Mouse (Mus musculus) hindbrain, embryonic 12.5 days (tissue): Measurements from ENCODE around the gene Smad1. TPM values are rescaled to one million over a fixed set of nuclear protein-coding genes. Genes with fewer than 3 reads are reported as not detected.

Source experiments
- ATAC-seq: fragments of 200-750 bp; cut with Nextera tagmentation; 2 replicates; pipeline ENCODE4 v1.8.0; 2017; ENCODE audit warnings: moderate TSS enrichment; ENCODE audit not compliant: low FRiP score
- H3K27ac ChIP-seq: fragments of 300-500 bp; sonication (generic); 2 replicates; pipeline ENCODE4 v1.5.1; 2016; ENCODE audit warnings: mild to moderate bottlenecking
- H3K27me3 ChIP-seq: fragments of 300-500 bp; sonication (generic); 2 replicates; pipeline ENCODE4 v1.6.1; 2016; ENCODE audit warnings: mild to moderate bottlenecking
- H3K36me3 ChIP-seq: fragments of 300-500 bp; sonication (generic); 2 replicates; pipeline ENCODE4 v1.6.1; 2016; ENCODE audit warnings: mild to moderate bottlenecking
- H3K4me1 ChIP-seq: fragments of 300-500 bp; sonication (generic); 2 replicates; pipeline ENCODE4 v1.6.1; 2016
- H3K4me2 ChIP-seq: fragments of 300-500 bp; sonication (generic); replicated peaks from 2 replicates; pipeline ENCODE4 v1.6.1; 2016; ENCODE audit warnings: mild to moderate bottlenecking
- H3K4me3 ChIP-seq: fragments of 300-500 bp; sonication (generic); 2 replicates; pipeline ENCODE4 v1.5.1; 2016; ENCODE audit warnings: mild to moderate bottlenecking
- H3K9ac ChIP-seq: fragments of 300-500 bp; sonication (generic); 2 replicates; pipeline ENCODE4 v1.6.1; 2016; ENCODE audit warnings: mild to moderate bottlenecking, moderate library complexity
- H3K9me3 ChIP-seq: fragments of 300-500 bp; sonication (generic); replicated peaks from 2 replicates; pipeline ENCODE4 v1.6.1; 2016; ENCODE audit warnings: mild to moderate bottlenecking
- WGBS: fragments of 180-500 bp; shearing (Covaris S2); methylation state at CpG from one replicate; pipeline ENCODE4 v1.1.7; 2016; 5-methylcytosine and 5-hydroxymethylcytosine counted together
- polyA plus RNA-seq: library from polyadenylated mRNA; unstranded; fragments of >200 nt; fragmentation: Nextera tagmentation; extraction: Ambion mirVana; gene quantifications from 2 replicates; pipeline ENCODE4 v1.2.1, GENCODE M21; 2016

Smad1 gene
- polyA plus RNA-seq, 1 experiment from 2014 or later: 76.9 TPM

GRCm38 (mm10) chr8:79323121-79323520 lies 76.2 kb downstream of the Smad1 start:
- 69% methylated on average over 7 of the region's 7 CpGs for WGBS

GRCm38 (mm10) chr8:79310801-79311200 lies 88.5 kb downstream of the Smad1 start:
- no peaks in the 10 kb centered on the region for H3K9me3 ChIP-seq
- H3K9ac ChIP-seq: no peak overlapping the region
- no peak overlapping the region for H3K4me3 ChIP-seq
- no peak for ATAC-seq
- no peak overlapping the region for H3K27ac ChIP-seq
- no peaks in the 10 kb centered on the region for H3K36me3 ChIP-seq
- H3K27me3 ChIP-seq: no peaks in the 10 kb centered on the region
- WGBS: 80% methylated on average over 2 of the region's 2 CpGs
- H3K4me2 ChIP-seq: no peak overlapping the region
- no peaks in the 10 kb centered on the region for H3K4me1 ChIP-seq

More at GRCm38 (mm10) chr8:79323121-79323520, 76.2 kb downstream of the Smad1 start:
- Histone ChIP-seq H3K36me3 (no peaks in the 10 kb centered on the region), H3K9ac (no peak overlapping the region), H3K27ac (no peak overlapping the region), H3K4me3 (no peak overlapping the region), H3K27me3 (no peaks in the 10 kb centered on the region), H3K4me2 (no peak overlapping the region), H3K9me3 (no peaks in the 10 kb centered on the region), H3K4me1 (0 out of 2 replicates have a peak, but pooled peaks cover 3% of the 10 kb centered on the region)
- no peak for ATAC-seq

- no peaks in the 10 kb centered on the region for H3K4me1 ChIP-seq
- H3K4me3 ChIP-seq: no peak overlapping the region
- H3K36me3 ChIP-seq: no peaks in the 10 kb centered on the region
- no peak overlapping the region for H3K27ac ChIP-seq
- ATAC-seq: no peak
- no peaks in the 10 kb centered on the region for H3K27me3 ChIP-seq
- no peak overlapping the region for H3K9ac ChIP-seq
- 70% methylated on average over 5 of the region's 5 CpGs for WGBS
- no peaks in the 10 kb centered on the region for H3K9me3 ChIP-seq
- no peak overlapping the region for H3K4me2 ChIP-seq
Observed at GRCm38 (mm10) chr8:79305941-79306340, 93.4 kb downstream of the Smad1 start.

- H3K27ac ChIP-seq: no peak overlapping the region
- no peak overlapping the region for H3K4me2 ChIP-seq
- H3K9ac ChIP-seq: no peak overlapping the region
- H3K9me3 ChIP-seq: no peaks in the 10 kb centered on the region
- no peaks in the 10 kb centered on the region for H3K27me3 ChIP-seq
- WGBS: 82% methylated on average over 3 of the region's 3 CpGs
- H3K4me1 ChIP-seq: peaks cover 3% of the 10 kb centered on the region; the same call in 1 of the 2 replicates
- H3K36me3 ChIP-seq: no peaks in the 10 kb centered on the region
- ATAC-seq: no peak
- H3K4me3 ChIP-seq: no peak overlapping the region
Observed at GRCm38 (mm10) chr8:79301548-79301947, 97.8 kb downstream of the Smad1 start.

GRCm38 (mm10) chr8:79299704-79300103 lies 99.6 kb downstream of the Smad1 start:
- H3K4me3 ChIP-seq: no peak overlapping the region
- no peaks in the 10 kb centered on the region for H3K9me3 ChIP-seq
- H3K4me1 ChIP-seq: peaks cover 9% of the 10 kb centered on the region
- no peak overlapping the region for H3K27ac ChIP-seq
- no peak for ATAC-seq
- no peaks in the 10 kb centered on the region for H3K27me3 ChIP-seq
- no peak overlapping the region for H3K4me2 ChIP-seq
- 87% methylated on average over 5 of the region's 5 CpGs for WGBS
- no peaks in the 10 kb centered on the region for H3K36me3 ChIP-seq
- H3K9ac ChIP-seq: no peak overlapping the region

GRCm38 (mm10) chr8:79297763-79298162 lies 101.6 kb downstream of the Smad1 start:
- H3K36me3 ChIP-seq: no peaks in the 10 kb centered on the region
- no peak overlapping the region for H3K9ac ChIP-seq

GRCm38 (mm10) chr8:79295276-79296105 lies 103.8 kb downstream of the Smad1 start:
- Histone ChIP-seq H3K27ac (peak overlapping the region; percentile 91), H3K9ac (peak overlapping the region; percentile 65), H3K36me3 (no peaks in the 10 kb centered on the region), H3K4me3 (peak overlapping the region; percentile 61), H3K27me3 (no peaks in the 10 kb centered on the region), H3K4me2 (peak overlapping the region; percentile 71), H3K9me3 (no peaks in the 10 kb centered on the region), H3K4me1 (peaks cover 22% of the 10 kb centered on the region)
- WGBS: 14% methylated on average over 18 of the region's 18 CpGs
- ATAC-seq: no peak; the same call in 1 of the 2 replicates

More at GRCm38 (mm10) chr8:79297763-79298162, 101.6 kb downstream of the Smad1 start:
- ATAC-seq: no peak
- 40% methylated on average over 3 of the region's 3 CpGs for WGBS
- Histone ChIP-seq H3K4me3 (no peak overlapping the region), H3K27ac (no peak overlapping the region), H3K9me3 (no peaks in the 10 kb centered on the region), H3K27me3 (no peaks in the 10 kb centered on the region), H3K4me2 (no peak overlapping the region), H3K4me1 (peaks cover 21% of the 10 kb centered on the region)

- H3K4me2 ChIP-seq: peak within 1 kb of the TSS; percentile 71
- 0% methylated on average over 73 of the region's 74 CpGs for WGBS
- H3K27ac ChIP-seq: peak within 1 kb of the TSS; percentile 91
- no peaks in the 10 kb centered on the region for H3K36me3 ChIP-seq
- H3K4me1 ChIP-seq: peaks cover 22% of the 10 kb centered on the region
- H3K4me3 ChIP-seq: peak within 1 kb of the TSS; percentile 61
- no peaks in the 10 kb centered on the region for H3K27me3 ChIP-seq
- H3K9ac ChIP-seq: peak within 1 kb of the TSS; percentile 65
- peak; percentile 99 for ATAC-seq
- H3K9me3 ChIP-seq: no peaks in the 10 kb centered on the region
Observed at GRCm38 (mm10) chr8:79294610-79295275, 104.6 kb downstream of the Smad1 start, which contains the start of gene Mmaa. Gene Mmaa, minus strand, starts transcription at chr8:79294937.

GRCm38 (mm10) chr8:79293841-79294240 lies 105.5 kb downstream of the Smad1 start:
- Histone ChIP-seq H3K27me3 (no peaks in the 10 kb centered on the region), H3K4me3 (peak overlapping the region; percentile 61), H3K4me1 (peaks cover 22% of the 10 kb centered on the region), H3K36me3 (no peaks in the 10 kb centered on the region), H3K4me2 (peak overlapping the region; percentile 71), H3K27ac (peak overlapping the region; percentile 91; the same call in 1 of the 2 replicates), H3K9me3 (no peaks in the 10 kb centered on the region), H3K9ac (peak overlapping the region; percentile 65)
- ATAC-seq: no peak
- WGBS: 72% methylated on average over 3 of the region's 3 CpGs

GRCm38 (mm10) chr8:79292712-79293264 lies 106.5 kb downstream of the Smad1 start:
- Histone ChIP-seq H3K9ac (no peak overlapping the region), H3K4me1 (peaks cover 20% of the 10 kb centered on the region), H3K4me3 (no peak overlapping the region), H3K27me3 (no peaks in the 10 kb centered on the region), H3K27ac (no peak overlapping the region), H3K36me3 (no peaks in the 10 kb centered on the region), H3K4me2 (peak overlapping the region; percentile 71; the same call in 1 of the 2 replicates), H3K9me3 (no peaks in the 10 kb centered on the region)
- 92% methylated on average over 3 of the region's 3 CpGs for WGBS
- ATAC-seq: no peak

GRCm38 (mm10) chr8:79289592-79289991 lies 109.7 kb downstream of the Smad1 start:
- ATAC-seq: no peak
- no peaks in the 10 kb centered on the region for H3K27me3 ChIP-seq

GRCm38 (mm10) chr8:79288681-79289080 lies 110.6 kb downstream of the Smad1 start:
- no peak overlapping the region for H3K4me2 ChIP-seq
- no peak for ATAC-seq
- 71% methylated on average over 2 of the region's 2 CpGs for WGBS
- no peak overlapping the region for H3K27ac ChIP-seq
- H3K4me3 ChIP-seq: no peak overlapping the region
- H3K36me3 ChIP-seq: no peaks in the 10 kb centered on the region
- H3K27me3 ChIP-seq: no peaks in the 10 kb centered on the region
- no peak overlapping the region for H3K9ac ChIP-seq
- H3K4me1 ChIP-seq: peaks cover 10% of the 10 kb centered on the region
- H3K9me3 ChIP-seq: no peaks in the 10 kb centered on the region

More at GRCm38 (mm10) chr8:79289592-79289991, 109.7 kb downstream of the Smad1 start:
- H3K4me2 ChIP-seq: no peak overlapping the region
- no peak overlapping the region for H3K9ac ChIP-seq
- no peaks in the 10 kb centered on the region for H3K36me3 ChIP-seq
- no peaks in the 10 kb centered on the region for H3K9me3 ChIP-seq
- peaks cover 12% of the 10 kb centered on the region for H3K4me1 ChIP-seq
- no peak overlapping the region for H3K27ac ChIP-seq
- 81% methylated on average over 5 of the region's 5 CpGs for WGBS
- H3K4me3 ChIP-seq: no peak overlapping the region
